8 mouse cellular contexts compared by ENCODE assay signal in the genomic region with DNA sequence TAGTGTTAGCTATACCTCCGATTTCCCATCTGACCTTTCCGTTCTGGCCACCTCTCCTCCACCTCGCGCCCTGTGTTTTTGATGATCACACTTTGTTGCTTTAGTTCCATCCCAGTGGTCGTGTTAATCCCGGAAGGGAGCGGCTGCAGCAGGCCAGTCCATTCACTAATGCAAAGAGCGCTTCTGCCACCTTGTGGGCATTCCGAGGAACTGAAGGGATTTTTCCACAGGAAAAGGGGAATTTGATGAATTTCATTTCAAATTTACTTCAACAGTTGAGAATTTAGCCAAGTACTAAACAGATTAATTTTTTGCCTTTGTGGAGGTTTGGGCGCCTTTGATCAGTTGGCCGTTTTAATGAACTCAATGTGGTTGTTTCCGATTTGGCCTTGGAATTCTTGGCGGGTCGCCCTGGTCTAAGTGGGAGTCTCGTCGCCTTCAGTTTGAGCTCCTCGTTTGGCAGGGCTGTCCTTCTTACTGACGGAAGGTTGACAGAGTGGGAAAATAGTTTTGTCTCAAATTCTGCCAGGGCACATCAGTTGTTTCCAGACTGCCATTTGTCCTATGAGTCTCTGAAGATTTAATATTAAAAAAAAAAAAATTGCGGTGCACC.
A peak's percentile ranks its signal among the peaks of the same experiment; 100 is the strongest.
DNase-seq lines count a peak whose midpoint lies in the region; ATAC-seq and TF ChIP-seq lines count a peak whose summit lies in the region.

No protein-coding gene starts in this region.

- H3K27ac ChIP-seq in embryonic facial prominence, embryonic 11.5 days (replicated peaks; ENCODE audit: low read depth, low read length), result no peak overlapping the region
- no peak overlapping the region for H3K27ac ChIP-seq in limb, embryonic 12.5 days
- no peak overlapping the region for H3K27ac ChIP-seq in midbrain, embryonic 15.5 days
- no peak overlapping the region for H3K27ac ChIP-seq in testis, adult 2 months (ENCODE audit: control insufficient read depth, insufficient read depth, low read depth, low read length)

- H3K9ac ChIP-seq in embryonic facial prominence, embryonic 11.5 days (replicated peaks; ENCODE audit: low read length), result no peak overlapping the region
- no peak overlapping the region for H3K9ac ChIP-seq in limb, embryonic 12.5 days (replicated peaks)
- H3K9ac ChIP-seq in midbrain, embryonic 15.5 days, result no peak overlapping the region

- TF ChIP-seq CTCF in testis, adult 2 months (IDR thresholded peaks at IDR 0.05; ENCODE audit: control insufficient read depth, insufficient read depth, insufficient replicate concordance, low read depth, low read length), result peak; percentile 83

- ATAC-seq in embryonic facial prominence, embryonic 11.5 days (replicated peaks; ENCODE audit: insufficient number of reproducible peaks, low FRiP score, low TSS enrichment, low read depth), result peak; percentile 79
- no peak for ATAC-seq in limb, embryonic 12.5 days (ENCODE audit: insufficient number of reproducible peaks, insufficient read depth, low FRiP score, low TSS enrichment, low read depth)
- ATAC-seq in midbrain, embryonic 15.5 days (replicated peaks), result peak; percentile 92

- peak; percentile 24 to 28 for DNase-seq in urinary bladder, adult 18-20 months (ENCODE audit: low spot score in 2 of 2)
- DNase-seq in urinary bladder, postnatal 10 days (ENCODE audit: low spot score), result no peak
- DNase-seq in embryonic facial prominence, embryonic 11.5 days (ENCODE audit: low spot score), result peak; percentile 85
- DNase-seq in heart, adult 8-10 months (ENCODE audit: low spot score), result peak; percentile 44
- DNase-seq in kidney, adult 8-10 months, result peak; percentile 36 to 58

- no peaks in the 10 kb centered on the region; the same call in 1 of the 2 replicates for H3K36me3 ChIP-seq in embryonic facial prominence, embryonic 11.5 days (replicated peaks; ENCODE audit: control insufficient read depth, insufficient read depth, low read depth, low read length)
- H3K36me3 ChIP-seq in limb, embryonic 12.5 days, result no peaks in the 10 kb centered on the region
- H3K36me3 ChIP-seq in midbrain, embryonic 15.5 days (replicated peaks), result no peaks in the 10 kb centered on the region
- H3K36me3 ChIP-seq in testis, adult 2 months (ENCODE audit: control insufficient read depth, insufficient read depth, low read length), result no peaks in the 10 kb centered on the region

- H3K9me3 ChIP-seq in embryonic facial prominence, embryonic 11.5 days (replicated peaks; ENCODE audit: control insufficient read depth, low read length), result no peaks in the 10 kb centered on the region
- H3K9me3 ChIP-seq in limb, embryonic 12.5 days, result no peaks in the 10 kb centered on the region
- H3K9me3 ChIP-seq in midbrain, embryonic 15.5 days, result no peaks in the 10 kb centered on the region

- no peaks in the 10 kb centered on the region for H3K4me1 ChIP-seq in embryonic facial prominence, embryonic 11.5 days (ENCODE audit: control insufficient read depth, insufficient read depth, low read length)
- no peaks in the 10 kb centered on the region; the same call in 1 of the 2 replicates for H3K4me1 ChIP-seq in limb, embryonic 12.5 days (replicated peaks)
- H3K4me1 ChIP-seq in midbrain, embryonic 15.5 days, result peaks cover 5% of the 10 kb centered on the region; the same call in 1 of the 2 replicates
- no peaks in the 10 kb centered on the region for H3K4me1 ChIP-seq in testis, adult 2 months (ENCODE audit: control insufficient read depth, insufficient read depth, low read length)

- TF ChIP-seq POLR2A in testis, adult 2 months (IDR thresholded peaks at IDR 0.05; ENCODE audit: control insufficient read depth, low read depth, low read length), result no peak

- 16% methylated on average over 19 of the region's 19 CpGs for WGBS in embryonic facial prominence, embryonic 11.5 days
- WGBS in limb, embryonic 12.5 days, result 19% methylated on average over 19 of the region's 19 CpGs
- WGBS in midbrain, embryonic 15.5 days, result 18% methylated on average over 19 of the region's 19 CpGs

- H3K27me3 ChIP-seq in embryonic facial prominence, embryonic 11.5 days (ENCODE audit: control insufficient read depth, insufficient read depth, low read length), result no peaks in the 10 kb centered on the region
- no peaks in the 10 kb centered on the region for H3K27me3 ChIP-seq in limb, embryonic 12.5 days
- no peaks in the 10 kb centered on the region for H3K27me3 ChIP-seq in midbrain, embryonic 15.5 days (replicated peaks)
- H3K27me3 ChIP-seq in testis, adult 2 months (ENCODE audit: control insufficient read depth, insufficient read depth, low read length), result no peaks in the 10 kb centered on the region

- peak overlapping the region; percentile 21; the same call in 1 of the 2 replicates for H3K4me2 ChIP-seq in embryonic facial prominence, embryonic 11.5 days (ENCODE audit: low read depth, low read length)
- peak overlapping the region; percentile 44 for H3K4me2 ChIP-seq in limb, embryonic 12.5 days
- H3K4me2 ChIP-seq in midbrain, embryonic 15.5 days, result peak overlapping the region; percentile 45

- no peak overlapping the region for H3K4me3 ChIP-seq in embryonic facial prominence, embryonic 11.5 days (ENCODE audit: low read depth, low read length)
- H3K4me3 ChIP-seq in limb, embryonic 12.5 days (replicated peaks), result peak overlapping the region; percentile 27; the same call in 1 of the 2 replicates
- 0 out of 2 replicates have a peak overlapping the region, but pooled peaks have one; percentile 10 for H3K4me3 ChIP-seq in midbrain, embryonic 15.5 days
- H3K4me3 ChIP-seq in testis, adult 2 months (ENCODE audit: control insufficient read depth, low read depth, low read length), result no peak overlapping the region

Comparison
In these comparisons a context has a peak if more than half of its experiments do, and no peak if none do; other contexts are left out.
1. H3K4me3 ChIP-seq: peak in limb, embryonic 12.5 days (single experiment) and midbrain, embryonic 15.5 days (single experiment); none in embryonic facial prominence, embryonic 11.5 days (single experiment) and testis, adult 2 months (single experiment).
2. Peak in every context shown above with its lines, with median percentiles within 50 percentile points of each other: H3K4me2 ChIP-seq.